Mouse (Mus musculus) megakaryocyte, embryonic 14.5 days (primary cell): ENCODE measurements around the gene Dock9. TPM values are rescaled to one million over a fixed set of nuclear protein-coding genes. Genes with fewer than 3 reads are reported as not detected.
"Not testable (repeated sequence)": the region's sequence is repeated elsewhere in the genome, so short reads cannot be mapped to it uniquely, and the experiment has no call there.

Experiments used
- H3K27me3 ChIP-seq: replicated peaks from 2 replicates; pipeline ENCODE3; 2012; ENCODE audit warnings: inconsistent platforms
- H3K36me3 ChIP-seq: replicated peaks from 2 replicates; pipeline ENCODE3; 2012; ENCODE audit warnings: low read length, inconsistent platforms, mixed read lengths
- H3K4me1 ChIP-seq: 2 replicates; pipeline ENCODE4 v1.6.1; 2012; ENCODE audit warnings: inconsistent platforms
- H3K4me3 ChIP-seq: replicated peaks from 2 replicates; pipeline ENCODE3; 2012; ENCODE audit warnings: moderate library complexity, mild to moderate bottlenecking, inconsistent platforms
- H3K9me3 ChIP-seq: 2 replicates; pipeline ENCODE4 v1.6.1; 2012; ENCODE audit warnings: inconsistent platforms
- FLI1 ChIP-seq: IDR thresholded peaks from 2 replicates; pipeline ENCODE4 v1.6.1; 2012; ENCODE audit warnings: low read length, inconsistent platforms, mixed read lengths
- GATA1 ChIP-seq: IDR thresholded peaks from 3 replicates; pipeline ENCODE4 v1.6.1; 2012; ENCODE audit warnings: mixed read lengths, low read length, inconsistent platforms, borderline replicate concordance
- polyA plus RNA-seq: library from polyadenylated mRNA; stranded (reverse); fragments of >175 nt; gene quantifications from 2 replicates; pipeline ENCODE4 v1.2.3, GENCODE M21; 2012; ENCODE audit warnings: low replicate concordance; ENCODE audit not compliant: insufficient read depth

Gene Dock9
- polyA plus RNA-seq, 1 experiment, result 0.13 TPM

GRCm38 (mm10) chr14:121727996-121728395 is 69.6 kb downstream of the Dock9 start:
- Histone ChIP-seq H3K9me3 (no peaks in the 10 kb centered on the region; the same call in 1 of the 2 replicates), H3K4me1 (peaks cover 7% of the 10 kb centered on the region; the same call in 1 of the 2 replicates), H3K27me3 (peaks cover 6% of the 10 kb centered on the region), H3K4me3 (no peak overlapping the region), H3K36me3 (no peaks in the 10 kb centered on the region)
- TF ChIP-seq FLI1 (no peak), GATA1 (no peak)

- Histone ChIP-seq H3K4me1 (no peaks in the 10 kb centered on the region), H3K9me3 (no peaks in the 10 kb centered on the region), H3K4me3 (no peak overlapping the region), H3K27me3 (peaks cover 6% of the 10 kb centered on the region), H3K36me3 (no peaks in the 10 kb centered on the region)
- no peak for TF ChIP-seq FLI1
These were observed 73.1 kb downstream of the Dock9 start for GRCm38 (mm10) chr14:121724501-121724900.

GRCm38 (mm10) chr14:121722774-121723173 is 74.9 kb downstream of the Dock9 start:
- Histone ChIP-seq H3K4me1 (no peaks in the 10 kb centered on the region), H3K4me3 (no peak overlapping the region), H3K9me3 (no peaks in the 10 kb centered on the region), H3K36me3 (no peaks in the 10 kb centered on the region), H3K27me3 (peaks cover 6% of the 10 kb centered on the region)
- no peak for TF ChIP-seq GATA1
- no peak for TF ChIP-seq FLI1

- no peak overlapping the region for H3K4me3 ChIP-seq
These were observed 76.2 kb downstream of the Dock9 start for GRCm38 (mm10) chr14:121721431-121721830.

GRCm38 (mm10) chr14:121719638-121720601 is 77.7 kb downstream of the Dock9 start:
- no peak for TF ChIP-seq GATA1
- no peak for TF ChIP-seq FLI1

More at GRCm38 (mm10) chr14:121721431-121721830, 76.2 kb downstream of the Dock9 start:
- H3K9me3 ChIP-seq, result no peaks in the 10 kb centered on the region
- no peaks in the 10 kb centered on the region for H3K4me1 ChIP-seq
- no peaks in the 10 kb centered on the region for H3K36me3 ChIP-seq
- peaks cover 6% of the 10 kb centered on the region for H3K27me3 ChIP-seq
- TF ChIP-seq GATA1 (no peak), FLI1 (no peak)

GRCm38 (mm10) chr14:121714799-121715198 is 82.8 kb downstream of the Dock9 start:
- H3K27me3 ChIP-seq, H3K9me3 ChIP-seq, H3K36me3 ChIP-seq, H3K4me3 ChIP-seq: not testable (repeated sequence)
- H3K4me1 ChIP-seq, result peaks cover 10% of the 10 kb centered on the region; the same call in 1 of the 2 replicates

More at GRCm38 (mm10) chr14:121719638-121720601, 77.7 kb downstream of the Dock9 start:
- Histone ChIP-seq H3K36me3 (no peaks in the 10 kb centered on the region), H3K9me3 (no peaks in the 10 kb centered on the region), H3K4me3 (no peak overlapping the region), H3K27me3 (peaks cover 6% of the 10 kb centered on the region), H3K4me1 (no peaks in the 10 kb centered on the region)

GRCm38 (mm10) chr14:121714268-121714667 is 83.4 kb downstream of the Dock9 start:
- Histone ChIP-seq H3K4me1 (peaks cover 10% of the 10 kb centered on the region; the same call in 1 of the 2 replicates), H3K36me3 (no peaks in the 10 kb centered on the region), H3K27me3 (peaks cover 2% of the 10 kb centered on the region), H3K9me3 (no peaks in the 10 kb centered on the region), H3K4me3 (no peak overlapping the region)
- no peak for TF ChIP-seq GATA1
- TF ChIP-seq FLI1, result no peak

- no peak overlapping the region for H3K4me3 ChIP-seq
- TF ChIP-seq FLI1 (no peak), GATA1 (no peak)
- H3K9me3 ChIP-seq, result no peaks in the 10 kb centered on the region
- H3K27me3 ChIP-seq, result peaks cover 2% of the 10 kb centered on the region
- no peaks in the 10 kb centered on the region for H3K36me3 ChIP-seq
- H3K4me1 ChIP-seq, result peaks cover 10% of the 10 kb centered on the region; the same call in 1 of the 2 replicates
These were observed 83.8 kb downstream of the Dock9 start for GRCm38 (mm10) chr14:121713830-121714197.

- no peaks in the 10 kb centered on the region for H3K9me3 ChIP-seq
These were observed 84.3 kb downstream of the Dock9 start for GRCm38 (mm10) chr14:121713166-121713829.

More at GRCm38 (mm10) chr14:121713166-121713829, 84.3 kb downstream of the Dock9 start:
- Histone ChIP-seq H3K4me1 (peaks cover 10% of the 10 kb centered on the region; the same call in 1 of the 2 replicates), H3K27me3 (peaks cover 2% of the 10 kb centered on the region), H3K36me3 (no peaks in the 10 kb centered on the region), H3K4me3 (no peak overlapping the region)
- no peak for TF ChIP-seq GATA1
- no peak for TF ChIP-seq FLI1
